Mouse (Mus musculus) neural tube, embryonic 10.5 days (tissue): Measurements from ENCODE around the gene Akap8l.
A peak's percentile ranks its signal among the peaks of the same experiment; 100 is the strongest.

Source experiments
- DNase-seq: peaks from one replicate; pipeline ENCODE4 v3.0.0-alpha.2; 2017; ENCODE audit warnings: low spot score; ENCODE audit errors: extremely low spot score

The Akap8l gene

DNA sequence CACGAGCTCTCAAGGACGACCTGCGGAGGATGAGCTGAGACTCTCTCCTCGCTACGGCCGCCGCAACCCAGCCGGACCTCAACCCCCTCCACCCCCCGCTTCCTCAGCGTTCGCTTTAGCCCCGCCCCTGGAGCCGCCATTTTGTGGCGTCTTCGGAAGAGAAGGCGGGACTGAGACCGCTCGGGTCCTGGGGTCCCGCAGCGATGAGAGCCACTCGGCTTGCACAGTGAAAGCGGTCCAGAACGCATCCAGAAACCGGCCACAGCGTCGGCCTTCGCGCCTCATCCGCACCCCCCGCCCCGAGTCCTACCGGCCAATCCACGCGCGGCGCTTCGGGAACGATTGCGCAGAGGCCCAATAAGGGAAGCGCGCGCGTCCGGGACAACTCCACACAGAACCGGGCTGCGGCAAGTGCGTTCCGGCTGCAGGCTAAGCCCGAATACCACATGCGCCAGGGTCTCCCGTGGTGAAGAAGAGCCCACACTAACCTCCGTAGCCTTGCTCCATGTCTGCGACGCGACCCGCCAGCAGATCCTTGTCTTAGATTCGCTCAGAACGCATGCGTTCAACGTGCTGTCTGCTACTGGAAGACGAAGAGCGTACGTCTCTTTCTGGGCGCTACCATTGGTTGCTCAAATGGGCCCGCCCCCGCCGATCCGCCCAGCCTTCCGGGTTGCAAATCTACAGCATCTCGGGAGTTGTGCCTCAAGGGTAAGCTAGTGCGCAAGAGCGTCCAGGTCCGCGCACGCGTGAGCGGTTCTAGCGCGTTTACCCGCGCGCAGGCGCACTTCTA is 29.6 kb downstream of the Akap8l start, which contains the start of gene Akap8:
Akap8 (minus strand) TSS at position 642 of the 793 bp plus-strand sequence.
- peak; percentile 96 for DNase-seq

DNA sequence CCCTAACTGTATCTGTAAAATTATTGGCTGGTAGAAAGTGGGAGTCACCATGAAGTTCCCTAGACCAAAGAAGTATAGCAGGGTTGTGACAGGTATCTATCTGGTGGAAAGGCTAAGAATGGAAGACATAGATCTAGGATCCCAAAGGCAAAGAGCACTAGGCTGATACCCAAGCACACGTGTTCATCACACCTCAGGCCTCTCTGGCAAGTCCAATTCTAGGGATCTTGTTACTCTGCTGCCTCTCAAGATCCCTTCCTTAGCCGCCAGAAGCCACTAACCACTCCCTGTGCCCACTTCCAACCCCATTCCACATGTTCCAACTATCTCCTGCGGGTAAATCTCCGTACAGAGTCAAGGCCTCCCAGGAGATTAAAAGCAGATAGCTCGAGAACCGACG is 30.5 kb downstream of the Akap8l start:
- DNase-seq, result no peak

DNA sequence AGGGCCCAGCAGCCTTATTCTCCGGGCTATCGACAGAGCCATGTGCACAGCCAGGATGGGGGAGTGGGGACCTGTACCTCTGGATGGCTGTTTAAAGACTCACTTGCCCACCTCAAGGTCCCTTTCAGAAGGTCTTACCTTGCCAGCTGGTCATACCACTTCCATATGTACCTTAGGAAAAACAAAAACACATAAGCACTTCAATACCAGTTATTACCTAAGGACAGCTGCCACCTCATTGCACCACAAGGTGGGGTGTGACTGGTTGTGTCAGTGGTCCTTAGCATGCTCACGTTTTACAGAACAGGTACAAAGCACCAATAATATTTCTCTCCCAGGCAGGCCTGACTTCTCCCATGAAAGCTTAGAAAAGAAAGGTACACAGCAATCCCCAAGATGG is 32.7 kb downstream of the Akap8l start:
- DNase-seq, result no peak

DNA sequence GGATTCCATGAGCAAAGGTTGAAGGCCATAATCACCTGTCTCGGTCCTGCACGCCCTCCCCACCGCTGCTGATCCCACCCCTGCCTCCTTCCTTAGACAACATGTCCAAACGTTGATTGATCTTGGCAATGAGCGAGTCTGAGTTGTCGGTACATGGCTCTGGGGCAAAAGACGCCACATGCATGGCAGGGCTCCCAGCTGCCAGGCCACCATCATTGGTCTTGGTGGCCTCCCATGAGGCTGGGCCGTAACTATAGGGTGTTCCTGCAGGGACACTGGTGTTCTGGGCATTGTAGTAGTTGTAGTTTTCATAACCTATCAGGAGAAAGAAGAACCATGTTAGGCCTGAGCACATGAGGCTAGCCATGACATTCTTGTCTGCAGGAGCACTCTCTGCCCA is 33.4 kb downstream of the Akap8l start:
- no peak for DNase-seq

DNA sequence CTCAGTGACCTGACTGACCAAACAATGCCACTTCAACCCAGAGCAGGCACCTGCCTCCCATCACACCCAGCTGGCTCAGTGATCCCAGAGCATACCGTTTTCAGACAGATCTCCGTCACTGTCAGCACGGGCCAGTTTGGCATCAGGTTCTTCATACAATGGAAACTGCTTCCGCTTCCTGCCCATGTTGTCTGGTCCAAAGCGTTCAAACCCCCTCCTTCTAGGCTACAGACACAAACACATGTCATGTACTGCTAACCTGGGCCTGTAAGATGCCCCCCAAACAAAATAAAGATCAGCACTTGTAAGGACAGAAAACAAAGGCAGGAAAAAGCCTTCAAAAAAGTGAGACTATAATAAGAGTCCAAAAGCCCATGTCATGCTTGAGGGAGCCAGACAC is 34.8 kb downstream of the Akap8l start:
- no peak for DNase-seq

DNA sequence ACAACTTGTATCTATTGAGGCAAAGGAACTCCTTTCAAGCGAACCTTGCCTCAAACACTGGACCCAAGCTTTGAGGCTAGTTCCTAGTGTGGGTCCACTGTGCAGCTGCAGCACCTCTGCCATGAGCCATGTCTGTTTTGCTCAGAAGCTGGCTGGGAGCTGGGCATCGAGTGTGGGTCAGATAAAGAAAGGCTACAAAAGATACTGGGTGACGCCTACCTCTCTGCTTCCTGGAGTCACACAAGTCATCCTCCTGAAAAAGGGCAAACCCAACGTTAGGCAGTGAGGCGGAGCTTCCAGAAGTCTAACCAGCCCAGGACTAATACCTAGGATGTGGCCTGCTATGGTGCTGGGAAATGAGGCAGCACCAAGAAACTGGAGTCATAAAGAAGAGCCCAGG is 36.5 kb downstream of the Akap8l start:
- no peak for DNase-seq

DNA sequence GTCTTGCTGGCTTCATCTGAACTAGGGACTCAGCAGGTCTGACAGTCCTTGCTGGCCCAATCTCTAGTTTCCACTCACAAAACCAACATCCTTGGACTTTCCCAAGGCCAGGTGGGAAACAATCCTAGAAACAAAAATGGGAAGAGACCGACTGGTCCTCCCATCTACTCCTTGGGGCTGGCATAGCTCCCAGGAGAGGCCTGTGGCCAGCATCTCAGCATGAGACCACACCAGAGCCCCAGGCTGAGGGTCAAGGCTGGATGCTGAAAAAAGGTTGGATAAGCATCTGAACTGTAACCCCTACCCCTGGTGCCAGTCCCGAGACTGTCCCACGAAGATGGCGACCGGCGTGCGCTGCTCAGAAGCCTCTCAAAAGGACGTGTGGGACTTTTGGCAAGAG is 37.6 kb downstream of the Akap8l start:
- no peak for DNase-seq

DNA sequence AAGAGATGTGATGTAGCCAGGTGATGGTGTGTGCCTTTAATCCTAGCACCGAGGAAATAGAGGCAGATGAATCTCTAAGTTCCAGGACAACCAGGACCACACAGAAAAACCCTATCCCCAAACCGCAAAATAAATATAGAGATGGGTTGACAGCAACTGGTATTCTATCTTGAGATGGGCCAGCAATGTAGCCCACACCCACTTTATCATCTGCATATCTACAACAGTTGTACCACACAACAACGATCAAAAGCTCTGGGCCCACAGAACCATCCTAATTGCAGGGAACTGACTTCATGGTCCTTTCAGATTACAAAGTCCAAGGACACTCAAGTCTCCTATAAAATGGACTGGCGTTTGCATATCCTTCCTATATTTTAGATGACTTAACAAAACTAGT is 42.4 kb downstream of the Akap8l start:
- no peak for DNase-seq

DNA sequence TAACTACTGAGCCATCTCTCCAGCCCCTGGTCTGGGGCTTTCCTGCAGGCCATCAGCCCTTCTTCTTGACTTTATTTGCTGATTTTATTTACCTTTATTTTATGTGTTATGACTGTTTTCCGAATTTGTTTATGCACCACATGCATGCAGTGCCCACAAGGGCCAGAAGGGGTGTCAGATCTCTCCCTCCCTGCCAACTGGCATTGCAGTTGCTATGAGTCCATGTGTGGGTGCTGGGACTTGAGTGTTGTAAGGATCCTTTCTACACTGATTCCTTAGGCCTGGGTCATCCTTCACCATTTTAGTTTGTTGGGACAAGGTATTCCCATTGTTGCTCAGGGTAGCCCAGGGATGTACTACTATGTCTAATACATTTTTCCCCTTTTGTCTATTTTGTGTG is 52.3 kb downstream of the Akap8l start:
- no peak for DNase-seq

DNA sequence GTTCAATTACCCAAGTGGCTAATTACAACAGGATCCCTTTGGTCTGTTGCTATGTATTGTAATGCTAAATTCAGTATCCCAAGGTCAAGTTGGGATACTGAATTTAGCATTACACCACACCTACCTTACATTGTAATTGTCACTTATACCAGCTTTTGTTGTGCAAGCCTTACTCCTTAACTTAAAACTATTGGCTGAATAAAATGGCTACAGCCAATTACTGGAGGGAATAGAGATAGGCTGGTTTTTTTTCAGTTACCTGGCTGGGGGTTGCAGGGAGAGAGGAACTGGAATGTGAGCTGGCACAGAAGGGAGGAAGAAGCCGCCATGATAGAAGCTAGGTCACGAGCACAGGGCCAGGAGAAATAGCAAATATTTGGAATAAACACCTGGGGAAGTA is 54.5 kb downstream of the Akap8l start:
- DNase-seq, result no peak

DNA sequence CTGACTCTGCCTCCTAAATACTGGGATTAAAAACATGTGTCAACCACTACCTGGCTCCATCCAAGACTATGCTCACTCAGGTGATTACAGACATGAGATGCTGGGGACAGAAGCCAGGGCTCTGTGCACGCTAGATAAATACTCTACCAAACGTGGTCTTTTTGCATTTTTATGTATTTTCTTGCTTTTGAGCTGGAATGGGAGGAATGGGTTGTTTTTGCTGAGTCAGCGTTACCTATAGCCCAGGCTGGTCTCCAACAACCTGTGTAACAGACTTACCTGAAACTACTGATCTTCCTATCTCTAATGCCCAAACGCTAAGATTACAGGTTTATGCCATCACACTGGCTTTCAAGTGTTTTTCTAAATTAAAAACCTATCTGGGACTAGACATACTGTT is 55.2 kb downstream of the Akap8l start:
- DNase-seq, result no peak

DNA sequence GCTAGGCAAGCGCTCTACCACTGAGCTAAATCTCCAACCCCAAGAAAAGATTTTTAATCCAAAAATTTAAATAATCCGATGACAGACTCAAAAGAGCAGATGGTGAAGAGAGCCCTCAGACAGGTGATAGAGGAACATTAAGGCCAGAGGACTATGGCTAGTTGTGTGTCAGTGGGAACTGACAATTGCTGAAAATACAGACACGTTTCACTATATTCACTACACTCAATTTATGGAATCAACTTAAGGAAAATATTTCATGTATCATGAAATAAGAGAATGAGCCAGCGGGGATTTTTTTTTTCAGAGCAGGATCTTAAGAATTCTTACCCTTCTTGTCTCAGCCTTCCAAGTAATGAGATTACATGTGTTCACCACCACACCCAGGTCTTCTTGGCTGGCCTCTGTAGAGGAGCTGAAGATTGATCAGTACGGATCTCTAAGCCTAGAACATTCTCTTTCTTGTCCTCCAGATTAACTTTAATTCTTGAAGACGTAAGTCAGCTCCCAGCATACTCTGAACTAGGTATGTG is 65.2 kb downstream of the Akap8l start:
- no peak for DNase-seq

DNA sequence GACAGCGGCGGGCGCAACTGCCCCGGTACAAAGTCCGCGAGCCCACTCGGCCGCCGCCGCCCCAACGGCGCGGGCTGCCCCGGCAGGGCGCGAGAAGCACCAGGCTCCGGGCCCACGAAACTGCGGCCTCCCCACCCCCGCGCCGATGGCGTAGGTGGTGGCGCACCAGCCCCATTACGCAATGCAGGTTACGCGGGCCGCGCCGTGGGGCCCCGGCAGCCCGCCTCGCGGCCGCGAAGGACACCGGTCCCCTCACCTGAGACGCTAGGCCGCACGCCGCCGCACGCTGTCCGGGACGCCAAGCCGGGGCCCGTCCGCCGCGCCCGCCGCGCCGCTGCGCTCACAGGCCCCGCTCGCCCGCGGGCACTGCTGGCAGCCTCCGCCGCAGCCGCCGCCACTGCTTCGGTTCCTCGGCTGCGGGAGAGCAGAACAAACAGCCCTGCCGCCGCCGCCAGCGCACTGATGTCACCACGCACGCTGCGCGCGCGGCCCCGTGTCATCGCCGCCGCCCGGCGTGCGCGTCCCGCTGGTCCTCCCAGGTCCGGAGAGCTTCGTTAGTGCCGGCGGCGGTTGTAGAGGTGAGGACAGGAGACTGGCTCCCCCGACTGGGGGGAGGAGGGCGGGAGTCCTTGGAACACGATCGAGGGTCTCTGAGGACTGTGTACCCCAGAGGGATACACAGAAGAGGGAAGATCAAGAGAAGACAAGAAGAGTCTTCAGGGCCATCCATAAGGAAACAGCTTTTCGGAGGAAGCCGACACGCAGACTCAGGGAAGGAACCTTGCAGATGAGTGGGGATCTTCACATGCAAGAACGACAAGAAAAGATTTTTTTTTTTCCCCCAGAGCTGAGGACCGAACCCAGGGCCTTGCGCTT is 65.9 kb downstream of the Akap8l start, which contains the start of gene Brd4:
Brd4 (minus strand) TSS at position 461 of the 876 bp plus-strand sequence.
- peak; percentile 95 for DNase-seq

DNA sequence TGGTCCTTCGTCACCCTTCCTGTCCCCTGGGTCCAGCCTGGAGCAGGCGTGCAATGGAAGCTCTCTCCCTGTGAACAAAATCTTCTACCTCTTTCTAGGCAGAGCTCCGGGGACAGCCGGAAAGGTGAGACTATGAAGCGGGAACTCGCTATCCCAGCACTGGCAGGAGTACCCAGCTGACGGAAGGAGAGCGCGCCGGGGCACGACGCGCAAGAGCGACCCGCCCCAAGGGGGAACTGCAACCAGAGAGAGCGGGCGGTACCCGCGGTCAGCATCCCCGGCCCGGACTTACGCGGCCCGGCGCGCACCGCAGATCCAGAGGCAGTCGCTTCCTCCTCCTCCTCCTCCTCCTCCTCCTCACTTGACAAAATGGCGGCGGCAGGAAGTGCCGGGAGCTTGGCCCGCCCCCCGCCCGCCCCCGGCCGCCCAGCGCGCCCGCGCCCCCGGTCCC is 66.6 kb downstream of the Akap8l start:
- peak; percentile 72 for DNase-seq

DNA sequence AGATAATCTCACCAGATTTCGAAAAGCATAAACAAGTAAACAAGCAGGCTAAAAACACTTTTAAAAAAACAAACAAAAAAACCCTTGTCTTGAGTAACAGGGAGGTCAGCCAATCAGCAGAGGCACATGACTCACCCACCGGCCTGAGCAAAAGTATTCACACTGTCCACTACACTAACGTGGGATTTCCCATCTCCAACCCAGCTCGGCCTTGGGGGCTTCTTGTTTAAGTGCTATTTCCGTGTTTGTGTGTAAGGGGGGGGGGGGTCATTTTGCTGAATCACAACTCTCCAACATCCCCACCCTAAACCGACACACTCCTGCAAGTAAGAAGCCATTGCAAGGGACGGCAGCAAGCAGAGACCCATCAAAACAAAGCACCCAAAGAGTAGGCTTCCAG is 67.1 kb downstream of the Akap8l start:
- no peak for DNase-seq

DNA sequence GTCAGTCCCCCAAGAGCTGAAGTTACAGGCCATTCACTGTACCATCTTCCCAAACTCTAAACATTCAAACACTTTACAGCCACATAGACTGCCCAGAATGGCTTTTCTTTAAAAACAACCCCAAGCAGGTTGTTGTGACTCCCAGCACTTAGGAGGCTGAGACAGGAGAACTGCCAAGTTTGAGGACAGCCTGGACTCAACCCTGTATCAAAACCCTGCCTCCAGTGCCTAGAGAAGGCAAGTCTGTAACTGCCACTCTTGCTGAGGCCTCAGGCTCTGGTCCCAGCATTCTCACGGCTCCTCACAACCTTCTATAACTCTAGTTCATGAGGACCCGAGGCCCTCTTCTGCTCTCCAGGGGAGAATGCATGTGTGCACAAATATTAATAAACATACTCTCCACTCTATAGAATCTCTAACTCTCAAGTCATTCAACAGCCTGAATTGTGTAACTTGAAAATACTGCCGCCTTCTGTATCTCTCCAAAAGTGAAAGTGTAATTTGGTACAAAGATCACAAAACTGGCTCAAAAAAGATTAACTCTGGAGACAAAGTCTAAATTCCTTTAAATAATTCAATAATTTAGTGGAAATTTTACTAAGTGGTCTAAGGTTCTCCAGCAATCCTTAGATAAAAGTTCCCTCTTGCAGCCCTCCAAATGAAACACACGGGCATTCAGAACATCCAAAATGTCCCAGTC is 68.6 kb downstream of the Akap8l start:
- DNase-seq, result no peak

DNA sequence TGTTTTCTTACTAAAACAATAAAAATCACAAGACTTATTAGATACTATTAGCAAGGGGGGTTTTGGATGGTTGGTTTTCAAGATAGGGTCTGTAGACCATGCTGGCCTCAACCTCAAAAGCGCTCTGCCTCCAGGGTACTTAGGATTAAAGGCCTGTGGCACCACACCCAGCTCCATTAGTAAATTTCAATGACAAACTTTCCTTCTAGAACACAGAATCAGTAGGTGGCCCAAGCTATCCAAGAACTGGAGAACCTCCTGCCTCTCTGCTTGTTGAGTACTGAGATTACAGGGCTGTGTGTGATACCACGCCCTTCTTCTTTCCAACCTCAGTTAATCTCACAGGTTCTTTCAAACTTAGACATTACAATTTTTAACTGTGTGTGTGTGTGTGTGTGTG is 69.3 kb downstream of the Akap8l start:
- DNase-seq, result no peak

DNA sequence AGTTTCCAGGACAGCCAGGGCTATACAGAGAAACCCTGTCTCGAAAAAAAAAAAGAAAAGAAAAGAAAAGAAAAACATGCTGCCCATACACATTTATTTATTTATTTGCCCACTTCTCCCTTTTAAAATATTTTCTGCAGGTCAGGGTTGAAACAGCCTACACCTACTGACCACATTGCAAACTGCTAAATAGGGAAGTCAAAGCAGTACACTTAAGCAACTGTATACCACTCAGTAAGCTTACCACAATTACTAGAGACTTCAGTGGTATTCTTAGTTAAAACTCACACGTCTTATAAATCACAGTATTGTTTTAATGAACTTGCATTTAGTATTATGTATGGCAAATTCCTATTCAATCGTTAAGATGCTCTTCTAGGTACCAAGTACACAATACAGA is 69.8 kb downstream of the Akap8l start:
- no peak for DNase-seq

DNA sequence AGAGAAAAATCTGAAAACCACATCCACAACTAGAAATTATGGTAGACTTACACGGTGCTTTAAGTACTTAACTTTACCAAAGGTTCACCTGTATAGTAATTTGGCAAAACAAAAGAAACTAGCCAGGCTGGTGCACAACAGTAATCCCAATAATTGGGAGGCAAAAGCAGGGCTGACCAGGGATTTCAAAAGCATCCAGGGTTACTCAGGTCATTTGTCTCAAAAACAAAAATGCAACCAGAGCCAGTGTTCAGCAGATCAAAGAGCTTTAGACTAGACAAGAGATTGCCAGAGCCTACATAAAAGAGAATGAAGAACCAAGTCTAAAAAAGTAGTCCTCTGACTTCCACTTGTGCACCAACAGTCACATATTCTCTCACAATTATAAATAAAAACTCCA is 73.2 kb downstream of the Akap8l start:
- DNase-seq, result no peak

DNA sequence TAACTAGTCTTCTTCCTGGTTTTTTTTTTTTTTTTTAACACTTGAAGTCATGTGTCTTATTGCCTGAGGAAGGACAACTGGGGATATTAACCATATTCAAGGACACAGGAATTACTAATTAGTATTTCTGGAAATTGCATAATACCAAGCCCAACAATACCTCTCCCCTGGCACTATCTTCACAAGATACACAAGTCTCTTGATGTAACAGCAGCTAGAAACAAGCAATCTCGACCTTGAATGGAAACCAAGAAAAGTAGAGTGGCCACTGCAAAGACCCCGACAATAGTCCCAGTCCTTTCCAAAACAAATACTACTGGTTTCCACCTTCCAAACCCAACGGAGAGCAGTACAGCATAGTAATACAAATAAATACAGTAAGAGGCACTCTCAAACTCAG is 74.8 kb downstream of the Akap8l start:
- no peak for DNase-seq
